Mouse (Mus musculus) bone marrow, adult 2 months (tissue): ENCODE results near the gene Cdhr4. TPM values are rescaled to one million over a fixed set of nuclear protein-coding genes. Genes with fewer than 3 reads are reported as not detected.
"Not testable (repeated sequence)": the region's sequence is repeated elsewhere in the genome, so short reads cannot be mapped to it uniquely, and the experiment has no call there.

Experiments used
- H3K27ac ChIP-seq: fragments of 200-500 bp; 2 replicates; pipeline ENCODE4 v1.5.1; 2012; ENCODE audit warnings: low read depth, mild to moderate bottlenecking, control low read depth, inconsistent platforms, low read length; ENCODE audit not compliant: control insufficient read depth, poor library complexity, insufficient read depth
- H3K4me1 ChIP-seq: fragments of 200-500 bp; 2 replicates; pipeline ENCODE4 v1.6.1; 2011; ENCODE audit warnings: low read length; ENCODE audit not compliant: control insufficient read depth, insufficient read depth
- H3K4me3 ChIP-seq: fragments of 200-500 bp; replicated peaks from 2 replicates; pipeline ENCODE3; 2011; ENCODE audit warnings: mild to moderate bottlenecking, low read depth, low read length, control low read depth; ENCODE audit not compliant: control insufficient read depth
- CTCF ChIP-seq: fragments of 200-500 bp; IDR thresholded peaks from 2 replicates; pipeline ENCODE4 v1.5.1; 2011; ENCODE audit warnings: low read length, control low read depth; ENCODE audit not compliant: control insufficient read depth, insufficient read depth
- POLR2A ChIP-seq: fragments of 200-500 bp; IDR thresholded peaks from 2 replicates; pipeline ENCODE4 v1.6.1; 2011; ENCODE audit warnings: low read depth, mild to moderate bottlenecking, control low read depth, low read length, borderline replicate concordance; ENCODE audit not compliant: control insufficient read depth
- WGBS: fragments of 180-500 bp; shearing (Covaris S2); methylation state at CpG from one replicate; pipeline ENCODE4 v1.1.7; 2018; 5-methylcytosine and 5-hydroxymethylcytosine counted together
- polyA plus RNA-seq: library from polyadenylated mRNA; stranded (reverse); fragments of >200 nt; gene quantifications from 2 replicates; pipeline ENCODE4 v1.2.4, GENCODE M21; 2011; ENCODE audit warnings: low replicate concordance; ENCODE audit not compliant: missing spikeins, insufficient read depth, insufficient read length

The Cdhr4 gene
- polyA plus RNA-seq, 1 experiment, result 23.4 TPM

- Histone ChIP-seq H3K27ac (no peak overlapping the region), H3K4me1 (no peaks in the 10 kb centered on the region), H3K4me3 (no peak overlapping the region)
- TF ChIP-seq POLR2A, result no peak
- no peak for TF ChIP-seq CTCF
These were observed 18.1 kb downstream of the Cdhr4 start for GRCm38 (mm10) chr9:108010385-108010784.

- 98% methylated on average over 2 of the region's 2 CpGs for WGBS
- not testable (repeated sequence) for H3K4me1 ChIP-seq, H3K27ac ChIP-seq, H3K4me3 ChIP-seq
These were observed 21.3 kb downstream of the Cdhr4 start for GRCm38 (mm10) chr9:108013577-108013976.

GRCm38 (mm10) chr9:108017127-108017526 lies 24.8 kb downstream of the Cdhr4 start:
- no peak overlapping the region for H3K27ac ChIP-seq
- TF ChIP-seq POLR2A (no peak), CTCF (no peak)
- H3K4me1 ChIP-seq, result no peaks in the 10 kb centered on the region
- WGBS, result 94% methylated on average over 3 of the region's 3 CpGs
- no peak overlapping the region for H3K4me3 ChIP-seq

GRCm38 (mm10) chr9:108020741-108021140 lies 28.4 kb downstream of the Cdhr4 start:
- TF ChIP-seq CTCF (no peak), POLR2A (no peak)
- Histone ChIP-seq H3K4me1 (no peaks in the 10 kb centered on the region), H3K4me3 (no peak overlapping the region), H3K27ac (no peak overlapping the region)
- WGBS, result 91% methylated on average over 1 of the region's 1 CpGs

GRCm38 (mm10) chr9:108023216-108023615 lies 30.9 kb downstream of the Cdhr4 start:
- Histone ChIP-seq H3K4me3 (no peak overlapping the region), H3K27ac (no peak overlapping the region), H3K4me1 (no peaks in the 10 kb centered on the region)
- no peak for TF ChIP-seq CTCF
- no peak for TF ChIP-seq POLR2A
- 81% methylated on average over 3 of the region's 3 CpGs for WGBS

- TF ChIP-seq POLR2A, result no peak
- TF ChIP-seq CTCF, result no peak
- 79% methylated on average over 3 of the region's 3 CpGs for WGBS
- Histone ChIP-seq H3K27ac (no peak overlapping the region), H3K4me3 (no peak overlapping the region), H3K4me1 (no peaks in the 10 kb centered on the region)
These were observed 34.3 kb downstream of the Cdhr4 start for GRCm38 (mm10) chr9:108026584-108026983.

- 96% methylated on average over 3 of the region's 3 CpGs for WGBS
- no peak overlapping the region for H3K27ac ChIP-seq
- no peaks in the 10 kb centered on the region for H3K4me1 ChIP-seq
- no peak for TF ChIP-seq POLR2A
- no peak for TF ChIP-seq CTCF
- no peak overlapping the region for H3K4me3 ChIP-seq
These were observed 35.6 kb downstream of the Cdhr4 start for GRCm38 (mm10) chr9:108027867-108028266.

- TF ChIP-seq POLR2A, result no peak
- no peak for TF ChIP-seq CTCF
- H3K4me1 ChIP-seq, result no peaks in the 10 kb centered on the region
These were observed 39.8 kb downstream of the Cdhr4 start for GRCm38 (mm10) chr9:108032126-108032525.

GRCm38 (mm10) chr9:108035331-108036156 lies 43.2 kb downstream of the Cdhr4 start:
- WGBS, result 95% methylated on average over 2 of the region's 2 CpGs
- no peaks in the 10 kb centered on the region for H3K4me1 ChIP-seq
- TF ChIP-seq CTCF (no peak), POLR2A (no peak)
- no peak overlapping the region for H3K27ac ChIP-seq
- H3K4me3 ChIP-seq, result no peak overlapping the region

More at GRCm38 (mm10) chr9:108032126-108032525, 39.8 kb downstream of the Cdhr4 start:
- Histone ChIP-seq H3K27ac (no peak overlapping the region), H3K4me3 (no peak overlapping the region)
- 94% methylated on average over 5 of the region's 5 CpGs for WGBS
